Mouse (Mus musculus): ENCODE results near the gene Abcb4.
A peak's percentile ranks its signal among the peaks of the same experiment; 100 is the strongest.

Gene Abcb4

GRCm38 (mm10) chr5:8911567-8912198 lies 18.2 kb downstream of the Abcb4 start:
- DNase-seq = no peak

DNA sequence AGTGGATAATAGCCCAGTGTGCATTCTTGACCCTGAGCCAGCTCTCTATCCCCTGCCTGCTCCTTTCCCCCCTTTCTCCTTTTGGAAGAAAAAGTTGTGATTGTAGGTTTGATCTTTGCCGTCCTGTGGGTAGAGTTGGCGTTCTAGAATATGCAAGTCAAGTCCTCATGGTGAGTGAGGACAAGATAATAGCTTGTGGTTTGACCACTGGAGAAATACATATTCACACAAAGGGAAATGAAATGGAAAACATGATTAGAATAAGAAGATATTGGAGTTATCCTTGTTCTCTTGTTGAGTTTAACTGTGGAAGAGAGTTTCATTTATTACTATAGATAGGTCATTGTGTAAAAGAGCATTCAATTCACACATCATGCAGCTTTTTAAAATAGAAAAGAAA lies 22.9 kb downstream of the Abcb4 start:
- DNase-seq = no peak

GRCm38 (mm10) chr5:8917069-8917468 lies 23.6 kb downstream of the Abcb4 start:
- DNase-seq = peak; percentile 8

- DNase-seq = no peak
Measured at GRCm38 (mm10) chr5:8928440-8928839, 34.9 kb downstream of the Abcb4 start.

- no peak for DNase-seq
Measured at GRCm38 (mm10) chr5:8937965-8938364, 44.4 kb downstream of the Abcb4 start.

GRCm38 (mm10) chr5:8941266-8941665 lies 47.7 kb downstream of the Abcb4 start:
- DNase-seq = peak; percentile 7

- peak; percentile 28 for DNase-seq
Measured at GRCm38 (mm10) chr5:8943836-8944235, 50.3 kb downstream of the Abcb4 start.

- DNase-seq = no peak
Measured at GRCm38 (mm10) chr5:8947423-8948110, 54.0 kb downstream of the Abcb4 start.

- no peak for DNase-seq
Measured at GRCm38 (mm10) chr5:8953660-8954059, 60.1 kb downstream of the Abcb4 start.

- DNase-seq = no peak
Measured at GRCm38 (mm10) chr5:8955544-8955943, 62.0 kb downstream of the Abcb4 start.

GRCm38 (mm10) chr5:8960534-8960933 lies 67.0 kb downstream of the Abcb4 start:
- DNase-seq = no peak

DNA sequence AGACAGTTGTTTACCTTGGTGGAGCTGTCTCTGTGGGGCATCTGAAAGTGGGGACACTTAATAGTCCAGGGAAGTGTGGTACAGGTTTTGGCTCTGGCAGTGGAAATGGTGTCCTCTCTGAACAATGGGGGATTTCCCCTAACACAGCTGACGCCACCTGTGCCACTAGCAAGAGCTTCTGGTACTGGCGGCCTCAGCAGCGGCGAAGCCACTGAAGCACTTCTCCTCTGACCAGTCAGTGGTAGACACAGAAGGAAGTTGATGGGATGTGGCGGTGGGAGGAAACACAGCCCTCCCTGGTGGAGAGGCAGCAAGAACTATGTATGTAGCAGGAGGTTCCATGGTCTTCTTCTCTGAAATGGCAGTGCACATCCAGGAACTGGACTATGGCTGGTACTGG lies 71.0 kb downstream of the Abcb4 start:
- no peak for DNase-seq

GRCm38 (mm10) chr5:8970694-8971093 lies 77.2 kb downstream of the Abcb4 start:
- no peak for DNase-seq

GRCm38 (mm10) chr5:8972355-8972754 lies 78.8 kb downstream of the Abcb4 start:
- DNase-seq = no peak

DNA sequence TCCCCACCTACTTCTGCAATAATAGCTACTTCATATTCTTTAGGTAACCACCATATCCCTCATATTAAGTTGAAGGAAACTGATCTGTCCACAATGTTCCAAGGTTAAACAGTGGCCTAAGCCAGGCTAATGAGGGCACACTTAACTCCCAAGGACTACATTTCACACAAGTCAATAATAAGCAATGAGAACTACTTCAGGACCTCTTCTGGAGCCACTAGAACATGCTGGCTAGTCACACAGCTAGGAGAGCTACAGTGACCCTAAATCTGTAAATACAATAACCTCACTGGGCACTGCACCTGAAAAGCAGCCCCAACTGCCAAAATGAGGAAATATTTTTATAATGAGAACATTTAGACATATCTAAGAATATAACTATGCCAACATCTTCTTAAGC lies 81.2 kb downstream of the Abcb4 start:
- peak; percentile 77 for DNase-seq

- DNase-seq = no peak
Measured at GRCm38 (mm10) chr5:8985470-8985869, 92.0 kb downstream of the Abcb4 start.

GRCm38 (mm10) chr5:8987925-8988324 lies 94.4 kb downstream of the Abcb4 start:
- no peak for DNase-seq

DNA sequence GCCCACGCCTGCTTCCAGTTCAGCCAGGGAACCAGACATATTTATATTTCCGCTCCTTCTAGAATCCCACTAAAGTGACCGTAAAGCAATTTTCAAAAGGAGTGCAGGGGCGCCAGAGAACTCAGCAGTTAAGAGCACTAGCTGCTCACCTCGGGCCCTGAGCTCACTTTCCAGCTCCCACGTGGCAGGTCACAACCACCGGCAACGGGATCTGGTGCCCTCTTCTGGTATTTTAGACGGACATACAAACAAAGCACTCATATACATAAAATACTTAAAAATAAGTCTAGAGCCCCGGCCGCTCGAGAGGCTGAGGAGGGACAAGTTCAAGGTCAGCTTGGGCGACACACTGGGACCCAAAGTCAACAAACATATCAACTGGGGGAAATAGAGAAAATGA lies 97.0 kb downstream of the Abcb4 start:
- DNase-seq = no peak

DNA sequence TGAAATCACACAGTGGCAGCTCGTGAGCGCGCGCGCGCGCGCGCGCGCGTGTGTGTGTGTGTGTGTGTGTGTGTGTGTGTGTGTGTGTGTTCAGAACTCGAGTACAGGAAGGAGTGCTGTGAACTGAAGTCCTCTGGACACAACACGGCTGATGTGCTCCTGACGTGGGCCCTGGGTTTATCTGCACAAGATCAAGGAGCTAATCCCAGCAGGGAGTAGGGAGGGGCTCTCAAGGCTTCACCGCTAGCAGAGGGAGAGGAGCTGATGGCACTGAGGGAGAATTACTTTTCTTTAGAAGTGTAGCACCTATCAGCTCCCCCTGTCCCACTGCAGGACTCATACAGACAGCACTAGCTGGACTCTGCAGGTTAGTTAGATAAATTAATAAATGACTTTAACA lies 98.1 kb downstream of the Abcb4 start:
- no peak for DNase-seq

DNA sequence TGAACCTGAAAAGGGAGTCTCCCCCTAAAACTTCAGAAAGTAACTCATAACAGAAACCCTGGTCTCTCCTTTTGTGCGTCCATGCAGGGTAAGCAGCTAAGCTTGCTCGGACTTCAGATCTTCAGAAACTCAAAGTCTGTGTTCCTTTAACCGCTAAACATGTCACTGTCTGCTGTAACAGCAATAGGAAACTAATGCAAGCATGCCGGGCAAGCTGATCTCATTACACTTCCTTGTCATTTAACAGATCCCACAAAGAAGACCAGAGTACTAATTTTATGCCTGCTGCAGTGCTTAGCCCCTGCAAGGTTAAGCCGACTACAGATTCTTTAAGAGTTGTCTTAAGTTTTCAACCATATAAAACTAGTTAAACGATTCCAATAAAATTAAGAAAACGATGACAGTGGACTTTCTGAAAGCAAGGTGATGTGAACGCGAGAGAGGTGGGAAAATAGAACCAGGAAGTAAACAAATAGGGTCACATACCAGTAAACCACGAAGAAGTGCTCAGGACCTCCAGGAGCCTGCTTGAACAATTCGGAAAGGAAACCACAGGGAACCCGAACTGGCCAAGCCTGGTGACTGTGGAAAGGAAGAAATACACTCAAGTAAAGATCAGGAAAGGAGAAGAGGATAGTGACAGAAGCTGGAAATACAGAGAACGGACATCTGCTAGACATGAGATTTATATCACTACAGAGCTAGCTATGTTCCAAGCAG lies 102.6 kb downstream of the Abcb4 start:
- peak; percentile 10 for DNase-seq

- DNase-seq = peak; percentile 95
Measured at GRCm38 (mm10) chr5:8996686-8997512, 103.4 kb downstream of the Abcb4 start, which contains the start of gene Crot. Gene Crot (minus strand): TSS chr5:8997324.

DNA sequence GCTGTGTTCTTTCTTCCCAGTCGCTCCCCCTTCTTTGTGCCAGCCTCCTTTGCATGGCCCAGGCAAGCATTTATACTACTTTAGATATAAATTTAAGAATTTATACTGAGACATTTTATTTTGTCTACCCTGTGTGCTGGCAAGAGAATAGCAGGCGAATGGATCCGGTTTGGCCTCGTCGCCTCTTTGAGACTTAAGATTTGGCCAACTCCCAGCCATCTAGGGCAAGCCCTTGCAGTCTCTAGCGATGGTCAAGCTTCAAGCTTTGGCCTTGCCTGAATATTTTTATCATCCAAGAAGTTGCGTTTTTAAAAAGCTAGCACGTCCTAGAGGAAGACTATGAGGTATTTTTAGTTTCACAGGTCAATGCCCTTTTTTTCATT lies 104.0 kb downstream of the Abcb4 start:
- DNase-seq = peak; percentile 51

DNA sequence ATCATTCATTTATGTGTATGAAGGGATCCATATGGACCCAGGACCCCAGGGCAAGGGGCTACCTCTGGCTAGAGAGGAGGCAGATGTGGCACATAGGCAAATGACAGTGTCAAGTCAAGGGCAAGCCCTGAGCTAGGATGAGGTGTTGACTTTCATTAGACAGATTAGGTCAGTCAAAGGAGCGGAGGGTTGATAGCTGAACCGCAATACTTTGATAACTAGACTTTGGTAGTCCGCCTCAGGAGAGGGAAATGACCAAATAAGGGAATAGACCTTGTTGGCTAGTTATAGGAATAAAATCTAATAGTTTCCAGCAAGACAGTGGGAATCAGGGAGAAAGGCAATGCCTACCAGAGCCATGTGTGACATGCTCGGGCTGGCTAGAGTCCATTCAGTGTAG lies 105.6 kb downstream of the Abcb4 start:
- DNase-seq = no peak

Measured in lung, postnatal 36 days (tissue).